Mouse (Mus musculus) G1E (cell line): ENCODE results near the gene Kalrn.

Experiments
- CTCF ChIP-seq: IDR thresholded peaks from 2 replicates; pipeline ENCODE4 v1.5.1; 2012; ENCODE audit warnings: low read depth, low read length, inconsistent platforms, mixed read lengths
- GATA1 ChIP-seq: IDR thresholded peaks from 2 replicates; pipeline ENCODE4 v1.6.1; 2012; ENCODE audit warnings: borderline replicate concordance, low read length, inconsistent platforms, mixed read lengths
- POLR2AphosphoS5 ChIP-seq: IDR thresholded peaks from 2 replicates; pipeline ENCODE4 v1.6.1; 2012; ENCODE audit warnings: low read depth, low read length, inconsistent platforms; ENCODE audit not compliant: insufficient replicate concordance

DNA sequence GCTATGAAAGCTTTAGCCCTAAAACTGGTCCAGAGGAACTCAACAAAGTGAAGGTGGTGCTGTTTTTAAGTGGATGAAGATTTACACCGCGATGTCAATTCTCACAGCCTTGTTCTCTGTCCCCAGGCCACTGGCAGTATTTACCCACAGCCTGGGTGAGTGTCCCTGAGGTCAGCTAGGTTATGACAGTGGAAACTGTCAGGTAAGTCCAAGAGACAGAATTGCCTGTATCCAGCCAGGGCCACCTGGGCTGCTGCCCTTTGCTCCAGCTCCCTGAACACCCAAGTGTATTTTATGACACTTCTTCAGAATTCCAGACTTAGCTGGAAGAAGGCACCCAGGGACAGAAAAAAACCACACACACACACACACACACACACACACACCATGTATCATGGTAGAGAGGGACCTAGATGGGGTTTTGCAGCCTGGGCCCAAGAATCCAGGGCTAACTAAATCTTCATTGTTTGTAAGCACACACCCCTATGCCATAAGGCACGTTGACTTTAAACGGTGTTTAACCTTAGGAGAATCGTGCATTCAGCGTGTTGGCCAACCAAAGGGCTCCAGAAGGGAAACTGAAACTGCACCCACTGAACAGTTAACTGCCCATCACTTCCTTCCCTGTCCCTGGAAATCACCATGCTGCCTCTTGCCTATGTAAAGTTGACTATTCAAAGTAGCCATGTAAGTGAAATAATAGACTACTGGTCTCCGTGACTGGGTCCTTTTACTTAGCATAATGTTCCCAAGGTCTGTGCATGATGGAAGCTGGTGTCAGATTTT, 462.3 kb downstream of the Kalrn start:
- TF ChIP-seq CTCF (no peak), GATA1 (no peak), POLR2AphosphoS5 (no peak)
